Mouse (Mus musculus): ENCODE data around the gene Cbx8. TPM values are rescaled to one million over a fixed set of nuclear protein-coding genes. Genes with fewer than 3 reads are reported as not detected.

The Cbx8 gene
- polyA plus RNA-seq, 1 experiment, result 9.5 TPM

GRCm38 (mm10) chr11:119042466-119043272, 1.9 kb upstream of the Cbx8 start:
- Histone ChIP-seq H3K4me3 (ENCODE audit: insufficient read depth, low read length) (no peak overlapping the region), H3K4me1 (ENCODE audit: control insufficient read depth, insufficient read depth, low read length) (peaks cover 12% of the 10 kb centered on the region), H3K27ac (ENCODE audit: insufficient read depth, low read depth, low read length) (no peak overlapping the region)
- TF ChIP-seq POLR2A (IDR thresholded peaks at IDR 0.05; ENCODE audit: borderline replicate concordance, low read depth, low read length) (no peak), CTCF (IDR thresholded peaks at IDR 0.05; ENCODE audit: low read depth, low read length) (no peak)

- Histone ChIP-seq H3K4me3 (ENCODE audit: insufficient read depth, low read length) (peak overlapping the region; percentile 80), H3K27ac (ENCODE audit: insufficient read depth, low read depth, low read length) (no peak overlapping the region), H3K4me1 (ENCODE audit: control insufficient read depth, insufficient read depth, low read length) (peaks cover 12% of the 10 kb centered on the region)
- TF ChIP-seq POLR2A (IDR thresholded peaks at IDR 0.05; ENCODE audit: borderline replicate concordance, low read depth, low read length), result no peak
- TF ChIP-seq CTCF (IDR thresholded peaks at IDR 0.05; ENCODE audit: low read depth, low read length), result no peak
These were observed 1.1 kb upstream of the Cbx8 start for GRCm38 (mm10) chr11:119041750-119042465.

- Histone ChIP-seq H3K4me3 (ENCODE audit: insufficient read depth, low read length) (peak overlapping the region; percentile 80), H3K4me1 (ENCODE audit: control insufficient read depth, insufficient read depth, low read length) (peaks cover 12% of the 10 kb centered on the region), H3K27ac (ENCODE audit: insufficient read depth, low read depth, low read length) (no peak overlapping the region)
- no peak for TF ChIP-seq CTCF (IDR thresholded peaks at IDR 0.05; ENCODE audit: low read depth, low read length)
- no peak for TF ChIP-seq POLR2A (IDR thresholded peaks at IDR 0.05; ENCODE audit: borderline replicate concordance, low read depth, low read length)
These were observed 552 bp upstream of the Cbx8 start for GRCm38 (mm10) chr11:119041325-119041716.

GRCm38 (mm10) chr11:119039732-119040512, 847 bp downstream of the Cbx8 start:
- H3K4me3 ChIP-seq (ENCODE audit: insufficient read depth, low read length), result peak overlapping the region; percentile 63
- 0 out of 2 replicates have a peak overlapping the region, but pooled peaks have one; percentile 42 for H3K27ac ChIP-seq (ENCODE audit: insufficient read depth, low read depth, low read length)
- peaks cover 12% of the 10 kb centered on the region for H3K4me1 ChIP-seq (ENCODE audit: control insufficient read depth, insufficient read depth, low read length)
- no peak for TF ChIP-seq CTCF (IDR thresholded peaks at IDR 0.05; ENCODE audit: low read depth, low read length)
- no peak for TF ChIP-seq POLR2A (IDR thresholded peaks at IDR 0.05; ENCODE audit: borderline replicate concordance, low read depth, low read length)

GRCm38 (mm10) chr11:119038744-119039484, 1.9 kb downstream of the Cbx8 start:
- H3K4me1 ChIP-seq (ENCODE audit: control insufficient read depth, insufficient read depth, low read length), result peaks cover 12% of the 10 kb centered on the region
- no peak overlapping the region for H3K4me3 ChIP-seq (ENCODE audit: insufficient read depth, low read length)
- no peak for TF ChIP-seq POLR2A (IDR thresholded peaks at IDR 0.05; ENCODE audit: borderline replicate concordance, low read depth, low read length)
- TF ChIP-seq CTCF (IDR thresholded peaks at IDR 0.05; ENCODE audit: low read depth, low read length), result no peak
- H3K27ac ChIP-seq (ENCODE audit: insufficient read depth, low read depth, low read length), result no peak overlapping the region

GRCm38 (mm10) chr11:119037780-119038401, 2.9 kb downstream of the Cbx8 start:
- TF ChIP-seq CTCF (IDR thresholded peaks at IDR 0.05; ENCODE audit: low read depth, low read length) (no peak), POLR2A (IDR thresholded peaks at IDR 0.05; ENCODE audit: borderline replicate concordance, low read depth, low read length) (no peak)
- Histone ChIP-seq H3K27ac (ENCODE audit: insufficient read depth, low read depth, low read length) (no peak overlapping the region), H3K4me3 (ENCODE audit: insufficient read depth, low read length) (no peak overlapping the region), H3K4me1 (ENCODE audit: control insufficient read depth, insufficient read depth, low read length) (peaks cover 12% of the 10 kb centered on the region)

GRCm38 (mm10) chr11:119036934-119037779, 3.6 kb downstream of the Cbx8 start:
- no peak for TF ChIP-seq POLR2A (IDR thresholded peaks at IDR 0.05; ENCODE audit: borderline replicate concordance, low read depth, low read length)
- no peak for TF ChIP-seq CTCF (IDR thresholded peaks at IDR 0.05; ENCODE audit: low read depth, low read length)
- H3K4me3 ChIP-seq (ENCODE audit: insufficient read depth, low read length), result peak overlapping the region; percentile 38
- H3K27ac ChIP-seq (ENCODE audit: insufficient read depth, low read depth, low read length), result no peak overlapping the region
- H3K4me1 ChIP-seq (ENCODE audit: control insufficient read depth, insufficient read depth, low read length), result peaks cover 10% of the 10 kb centered on the region

GRCm38 (mm10) chr11:119036447-119036846, 4.3 kb downstream of the Cbx8 start:
- H3K4me3 ChIP-seq (ENCODE audit: insufficient read depth, low read length), result no peak overlapping the region
- TF ChIP-seq POLR2A (IDR thresholded peaks at IDR 0.05; ENCODE audit: borderline replicate concordance, low read depth, low read length) (no peak), CTCF (IDR thresholded peaks at IDR 0.05; ENCODE audit: low read depth, low read length) (no peak)
- H3K4me1 ChIP-seq (ENCODE audit: control insufficient read depth, insufficient read depth, low read length), result peaks cover 8% of the 10 kb centered on the region
- no peak overlapping the region for H3K27ac ChIP-seq (ENCODE audit: insufficient read depth, low read depth, low read length)

Data from bone marrow macrophage, adult 2 months (primary cell).